Mouse (Mus musculus): Measurements from ENCODE around the gene Pip4k2a. TPM values are rescaled to one million over a fixed set of nuclear protein-coding genes. Genes with fewer than 3 reads are reported as not detected.
"Not testable (repeated sequence)": the region's sequence is repeated elsewhere in the genome, so short reads cannot be mapped to it uniquely, and the experiment has no call there.

Pip4k2a gene
- polyA plus RNA-seq, 1 experiment from 2014 or later: 11.8 TPM

GRCm38 (mm10) chr2:18897742-18898256 lies 100.1 kb downstream of the Pip4k2a start:
- ATAC-seq (ENCODE audit: low FRiP score, low TSS enrichment): no peak
- 50% methylated on average over 10 of the region's 10 CpGs for WGBS

DNA sequence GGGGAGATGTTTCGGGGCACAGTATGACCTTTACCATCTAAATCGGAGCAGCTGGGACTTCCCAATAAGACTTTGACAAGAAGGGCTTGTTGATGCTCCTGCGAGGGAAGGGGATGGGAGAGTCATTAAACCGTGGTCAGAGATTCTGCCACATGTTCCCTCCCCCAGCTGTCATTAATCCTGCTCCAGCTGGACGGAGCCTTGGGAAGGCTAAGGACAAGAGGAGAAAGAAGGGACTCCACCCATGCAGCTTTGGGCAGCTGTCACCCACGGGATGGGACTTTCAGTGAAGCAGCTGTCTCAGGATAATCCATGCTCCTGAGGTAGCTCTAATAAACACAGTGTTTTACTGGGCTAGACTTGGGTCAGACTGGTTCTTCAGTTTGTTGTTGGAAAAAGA lies 101.9 kb downstream of the Pip4k2a start:
- no peaks in the 10 kb centered on the region for H3K27me3 ChIP-seq (ENCODE audit: control insufficient read depth, insufficient read depth, low read length)
- H3K4me3 ChIP-seq (replicated peaks; ENCODE audit: low read depth, low read length): no peak overlapping the region
- no peak overlapping the region for H3K27ac ChIP-seq (replicated peaks; ENCODE audit: low read depth, low read length)
- H3K9ac ChIP-seq (replicated peaks; ENCODE audit: low read length): no peak overlapping the region
- DNase-seq (no peak), ATAC-seq (ENCODE audit: low FRiP score, low TSS enrichment) (no peak)
- WGBS: 27% methylated on average over 6 of the region's 6 CpGs
- H3K4me2 ChIP-seq (ENCODE audit: low read length): no peak overlapping the region
- no peaks in the 10 kb centered on the region for H3K9me3 ChIP-seq (ENCODE audit: control insufficient read depth, low read length)
- peaks cover 5% of the 10 kb centered on the region; the same call in 1 of the 2 replicates for H3K4me1 ChIP-seq (ENCODE audit: control insufficient read depth, insufficient read depth, low read length)
- no peaks in the 10 kb centered on the region for H3K36me3 ChIP-seq (ENCODE audit: control insufficient read depth, insufficient read depth, low read length)

More at GRCm38 (mm10) chr2:18897742-18898256, 100.1 kb downstream of the Pip4k2a start:
- Histone ChIP-seq H3K36me3 (ENCODE audit: control insufficient read depth, insufficient read depth, low read length) (no peaks in the 10 kb centered on the region), H3K27me3 (ENCODE audit: control insufficient read depth, insufficient read depth, low read length) (no peaks in the 10 kb centered on the region), H3K4me2 (ENCODE audit: low read length) (no peak overlapping the region), H3K9me3 (ENCODE audit: control insufficient read depth, low read length) (no peaks in the 10 kb centered on the region), H3K27ac (replicated peaks; ENCODE audit: low read depth, low read length) (no peak overlapping the region), H3K4me1 (ENCODE audit: control insufficient read depth, insufficient read depth, low read length) (peaks cover 5% of the 10 kb centered on the region; the same call in 1 of the 2 replicates), H3K9ac (replicated peaks; ENCODE audit: low read length) (no peak overlapping the region), H3K4me3 (replicated peaks; ENCODE audit: low read depth, low read length) (no peak overlapping the region)
- no peak for DNase-seq

DNA sequence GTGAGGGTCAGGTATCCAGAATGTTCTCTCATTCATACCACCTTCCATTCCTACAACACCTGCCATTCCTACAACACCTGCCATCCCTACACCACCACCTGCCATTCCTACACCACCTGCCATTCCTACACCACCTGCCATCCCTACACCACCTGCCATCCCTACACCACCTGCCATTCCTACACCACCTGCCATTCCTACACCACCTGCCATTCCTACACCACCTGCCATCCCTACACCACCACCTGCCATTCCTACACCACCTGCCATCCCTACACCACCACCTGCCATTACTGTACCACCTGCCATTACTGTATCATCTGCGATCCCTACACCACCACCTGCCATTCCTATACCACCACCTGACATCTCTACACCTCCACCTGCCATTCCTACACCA lies 104.6 kb downstream of the Pip4k2a start:
- H3K9ac ChIP-seq (replicated peaks; ENCODE audit: low read length); ATAC-seq (ENCODE audit: low FRiP score, low TSS enrichment); H3K4me3 ChIP-seq (replicated peaks; ENCODE audit: low read depth, low read length); H3K4me1 ChIP-seq (ENCODE audit: control insufficient read depth, insufficient read depth, low read length); H3K27ac ChIP-seq (replicated peaks; ENCODE audit: low read depth, low read length); DNase-seq; H3K27me3 ChIP-seq (ENCODE audit: control insufficient read depth, insufficient read depth, low read length); H3K4me2 ChIP-seq (ENCODE audit: low read length); H3K9me3 ChIP-seq (ENCODE audit: control insufficient read depth, low read length); H3K36me3 ChIP-seq (ENCODE audit: control insufficient read depth, insufficient read depth, low read length): not testable (repeated sequence)
- 94% methylated on average over 1 of the region's 1 CpGs for WGBS

DNA sequence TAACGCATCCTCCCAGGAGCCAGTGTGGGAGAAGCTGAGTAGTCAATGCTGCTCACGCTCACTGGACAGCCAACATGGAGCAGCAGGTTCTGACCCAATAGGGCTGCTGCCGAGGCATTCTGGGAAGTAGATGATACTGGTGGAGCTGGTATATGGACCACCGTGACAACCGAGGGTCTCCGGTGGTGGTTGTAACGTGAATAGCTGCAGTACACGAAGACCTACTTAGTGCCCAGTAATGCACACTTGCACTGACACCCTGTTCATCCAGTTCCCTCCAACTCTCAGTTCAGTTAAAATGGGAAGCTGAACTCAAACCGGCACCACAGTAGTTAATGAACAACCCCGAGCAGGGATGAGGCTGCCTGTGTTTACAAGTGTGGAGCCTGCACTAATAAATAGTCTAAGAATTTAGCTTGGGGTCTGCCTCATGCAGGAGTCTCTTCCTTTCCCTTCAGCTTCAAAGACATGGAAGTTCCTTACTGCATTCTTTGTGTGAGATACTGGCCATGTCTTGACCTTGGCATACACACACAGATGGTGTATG lies 105.9 kb downstream of the Pip4k2a start:
- no peak overlapping the region for H3K27ac ChIP-seq (replicated peaks; ENCODE audit: low read depth, low read length)
- H3K9ac ChIP-seq (replicated peaks; ENCODE audit: low read length): no peak overlapping the region
- H3K4me2 ChIP-seq (ENCODE audit: low read length): no peak overlapping the region
- ATAC-seq (ENCODE audit: low FRiP score, low TSS enrichment): no peak
- H3K9me3 ChIP-seq (ENCODE audit: control insufficient read depth, low read length): no peaks in the 10 kb centered on the region
- no peaks in the 10 kb centered on the region for H3K36me3 ChIP-seq (ENCODE audit: control insufficient read depth, insufficient read depth, low read length)
- DNase-seq: no peak
- no peaks in the 10 kb centered on the region for H3K27me3 ChIP-seq (ENCODE audit: control insufficient read depth, insufficient read depth, low read length)
- peaks cover 5% of the 10 kb centered on the region; the same call in 1 of the 2 replicates for H3K4me1 ChIP-seq (ENCODE audit: control insufficient read depth, insufficient read depth, low read length)
- WGBS: 96% methylated on average over 10 of the region's 10 CpGs
- H3K4me3 ChIP-seq (replicated peaks; ENCODE audit: low read depth, low read length): no peak overlapping the region

DNA sequence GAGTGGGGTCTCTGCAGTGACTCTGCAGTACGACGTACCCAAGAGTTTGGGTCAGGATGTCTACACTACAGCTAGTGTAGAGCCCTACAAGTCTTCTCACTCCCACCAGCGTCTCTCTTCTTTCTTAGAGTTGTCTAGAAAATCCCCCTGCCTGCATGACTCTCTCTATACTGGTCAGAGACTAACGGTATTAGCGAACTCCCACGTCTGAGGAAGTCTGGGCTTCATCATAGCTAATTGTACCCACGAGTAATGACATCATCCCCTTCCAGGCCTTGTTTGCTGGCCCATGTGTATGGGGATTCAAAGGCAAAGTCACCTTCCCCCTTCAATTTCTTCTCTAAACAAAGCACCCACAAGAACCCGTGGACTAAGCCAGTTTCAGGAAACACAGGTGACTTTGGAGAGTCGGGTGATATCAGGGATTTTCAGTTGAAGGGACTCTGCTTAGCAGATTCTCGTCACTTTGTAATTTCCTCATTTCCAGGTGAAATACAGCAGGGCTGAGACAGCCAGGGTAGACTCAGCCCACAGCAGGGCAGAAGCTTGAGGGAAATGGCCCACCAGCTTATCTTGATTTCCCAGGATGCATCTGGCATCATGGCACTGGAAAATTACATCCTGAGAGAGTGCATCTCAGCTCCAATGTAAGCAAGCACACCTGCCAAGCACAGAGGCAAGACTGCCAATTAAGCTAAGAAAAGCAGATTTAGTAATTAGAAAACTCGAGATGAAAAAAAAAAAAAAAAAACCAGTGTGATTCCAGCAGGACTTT lies 107.5 kb downstream of the Pip4k2a start:
- H3K4me1 ChIP-seq (ENCODE audit: control insufficient read depth, insufficient read depth, low read length): no peaks in the 10 kb centered on the region
- H3K4me2 ChIP-seq (ENCODE audit: low read length): no peak overlapping the region
- no peaks in the 10 kb centered on the region for H3K27me3 ChIP-seq (ENCODE audit: control insufficient read depth, insufficient read depth, low read length)
- H3K36me3 ChIP-seq (ENCODE audit: control insufficient read depth, insufficient read depth, low read length): no peaks in the 10 kb centered on the region
- DNase-seq: no peak
- H3K4me3 ChIP-seq (replicated peaks; ENCODE audit: low read depth, low read length): no peak overlapping the region
- no peak; the same call in 1 of the 2 replicates for ATAC-seq (ENCODE audit: low FRiP score, low TSS enrichment)
- WGBS: 72% methylated on average over 11 of the region's 11 CpGs
- no peak overlapping the region for H3K27ac ChIP-seq (replicated peaks; ENCODE audit: low read depth, low read length)
- no peak overlapping the region for H3K9ac ChIP-seq (replicated peaks; ENCODE audit: low read length)
- no peaks in the 10 kb centered on the region for H3K9me3 ChIP-seq (ENCODE audit: control insufficient read depth, low read length)

GRCm38 (mm10) chr2:18884277-18884676 lies 113.6 kb downstream of the Pip4k2a start:
- Histone ChIP-seq H3K4me3 (replicated peaks; ENCODE audit: low read depth, low read length) (no peak overlapping the region), H3K4me1 (ENCODE audit: control insufficient read depth, insufficient read depth, low read length) (no peaks in the 10 kb centered on the region), H3K27ac (replicated peaks; ENCODE audit: low read depth, low read length) (no peak overlapping the region), H3K36me3 (ENCODE audit: control insufficient read depth, insufficient read depth, low read length) (no peaks in the 10 kb centered on the region), H3K9me3 (ENCODE audit: control insufficient read depth, low read length) (no peaks in the 10 kb centered on the region), H3K27me3 (ENCODE audit: control insufficient read depth, insufficient read depth, low read length) (no peaks in the 10 kb centered on the region), H3K4me2 (ENCODE audit: low read length) (no peak overlapping the region), H3K9ac (replicated peaks; ENCODE audit: low read length) (no peak overlapping the region)
- no peak for ATAC-seq (ENCODE audit: low FRiP score, low TSS enrichment)
- WGBS: 87% methylated on average over 3 of the region's 3 CpGs
- no peak for DNase-seq

GRCm38 (mm10) chr2:18874626-18875025 lies 123.3 kb downstream of the Pip4k2a start:
- Histone ChIP-seq H3K27me3 (ENCODE audit: control insufficient read depth, insufficient read depth, low read length) (no peaks in the 10 kb centered on the region), H3K4me2 (ENCODE audit: low read length) (no peak overlapping the region), H3K9ac (replicated peaks; ENCODE audit: low read length) (no peak overlapping the region), H3K4me3 (replicated peaks; ENCODE audit: low read depth, low read length) (no peak overlapping the region), H3K4me1 (ENCODE audit: control insufficient read depth, insufficient read depth, low read length) (no peaks in the 10 kb centered on the region), H3K27ac (replicated peaks; ENCODE audit: low read depth, low read length) (no peak overlapping the region), H3K36me3 (ENCODE audit: control insufficient read depth, insufficient read depth, low read length) (no peaks in the 10 kb centered on the region), H3K9me3 (ENCODE audit: control insufficient read depth, low read length) (no peaks in the 10 kb centered on the region)
- 95% methylated on average over 7 of the region's 7 CpGs for WGBS
- ATAC-seq (ENCODE audit: low FRiP score, low TSS enrichment) (no peak), DNase-seq (no peak)

DNA sequence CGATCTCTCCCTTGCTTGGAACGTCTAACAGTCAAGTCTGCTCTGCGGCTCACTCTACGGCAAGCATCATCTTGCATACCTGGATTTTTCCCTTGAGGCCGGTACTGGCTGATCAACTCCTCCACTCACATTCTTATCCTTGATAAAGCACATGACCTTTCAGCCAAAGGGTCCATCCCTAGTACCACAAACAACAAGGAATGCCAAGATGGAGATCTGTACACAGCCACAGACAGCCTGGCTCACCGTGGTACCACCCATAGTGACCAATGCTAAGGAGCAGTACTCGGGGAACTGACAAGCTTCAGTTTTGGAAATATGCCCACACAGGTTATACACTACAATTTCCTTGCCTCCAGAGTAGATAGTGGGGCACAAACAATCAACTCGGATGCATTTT lies 123.9 kb downstream of the Pip4k2a start:
- WGBS: 92% methylated on average over 8 of the region's 8 CpGs
- Histone ChIP-seq H3K4me1 (ENCODE audit: control insufficient read depth, insufficient read depth, low read length) (no peaks in the 10 kb centered on the region), H3K9ac (replicated peaks; ENCODE audit: low read length) (no peak overlapping the region), H3K27me3 (ENCODE audit: control insufficient read depth, insufficient read depth, low read length) (no peaks in the 10 kb centered on the region), H3K4me2 (ENCODE audit: low read length) (no peak overlapping the region), H3K9me3 (ENCODE audit: control insufficient read depth, low read length) (no peaks in the 10 kb centered on the region), H3K36me3 (ENCODE audit: control insufficient read depth, insufficient read depth, low read length) (no peaks in the 10 kb centered on the region), H3K4me3 (replicated peaks; ENCODE audit: low read depth, low read length) (no peak overlapping the region), H3K27ac (replicated peaks; ENCODE audit: low read depth, low read length) (no peak overlapping the region)
- DNase-seq: no peak
- no peak for ATAC-seq (ENCODE audit: low FRiP score, low TSS enrichment)

- no peaks in the 10 kb centered on the region for H3K36me3 ChIP-seq (ENCODE audit: control insufficient read depth, insufficient read depth, low read length)
- no peak overlapping the region for H3K4me3 ChIP-seq (replicated peaks; ENCODE audit: low read depth, low read length)
- no peaks in the 10 kb centered on the region for H3K4me1 ChIP-seq (ENCODE audit: control insufficient read depth, insufficient read depth, low read length)
- no peak overlapping the region for H3K4me2 ChIP-seq (ENCODE audit: low read length)
- 85% methylated on average over 3 of the region's 3 CpGs for WGBS
- ATAC-seq (ENCODE audit: low FRiP score, low TSS enrichment): no peak
- no peaks in the 10 kb centered on the region for H3K27me3 ChIP-seq (ENCODE audit: control insufficient read depth, insufficient read depth, low read length)
- no peak overlapping the region for H3K27ac ChIP-seq (replicated peaks; ENCODE audit: low read depth, low read length)
- H3K9me3 ChIP-seq (ENCODE audit: control insufficient read depth, low read length): no peaks in the 10 kb centered on the region
- H3K9ac ChIP-seq (replicated peaks; ENCODE audit: low read length): no peak overlapping the region
- DNase-seq: no peak
Observed at GRCm38 (mm10) chr2:18873440-18873839, 124.5 kb downstream of the Pip4k2a start.
